Mouse (Mus musculus): ENCODE measurements at regions not wholly inside any gene's neighbourhood (a gene's known extent, or its start where the extent isn't known, plus 50 kb on each side); places are given as distances from the start of the nearest gene placed in this dataset.

GRCm38 (mm10) chr13:37290636-37291035 lies 54.4 kb upstream of the Ly86 start:
- ATAC-seq (replicated peaks; ENCODE audit: insufficient number of reproducible peaks, low FRiP score, low TSS enrichment, low read depth) (no peak), DNase-seq (ENCODE audit: low spot score) (no peak)
- Histone ChIP-seq H3K9ac (replicated peaks; ENCODE audit: low read length) (no peak overlapping the region), H3K9me3 (replicated peaks; ENCODE audit: control insufficient read depth, low read length) (no peaks in the 10 kb centered on the region), H3K27me3 (ENCODE audit: control insufficient read depth, insufficient read depth, low read length) (no peaks in the 10 kb centered on the region), H3K4me3 (ENCODE audit: low read depth, low read length) (no peak overlapping the region), H3K27ac (replicated peaks; ENCODE audit: low read depth, low read length) (no peak overlapping the region), H3K36me3 (replicated peaks; ENCODE audit: control insufficient read depth, insufficient read depth, low read depth, low read length) (no peaks in the 10 kb centered on the region), H3K4me1 (ENCODE audit: control insufficient read depth, insufficient read depth, low read length) (no peaks in the 10 kb centered on the region), H3K4me2 (ENCODE audit: low read depth, low read length) (no peak overlapping the region)
- WGBS = 48% methylated on average over 2 of the region's 2 CpGs

GRCm38 (mm10) chr13:37288993-37289392 lies 56.0 kb upstream of the Ly86 start:
- no peaks in the 10 kb centered on the region for H3K27me3 ChIP-seq (ENCODE audit: control insufficient read depth, insufficient read depth, low read length)
- no peak overlapping the region for H3K4me2 ChIP-seq (ENCODE audit: low read depth, low read length)
- DNase-seq (ENCODE audit: low spot score) = no peak
- no peaks in the 10 kb centered on the region for H3K36me3 ChIP-seq (replicated peaks; ENCODE audit: control insufficient read depth, insufficient read depth, low read depth, low read length)
- ATAC-seq (replicated peaks; ENCODE audit: insufficient number of reproducible peaks, low FRiP score, low TSS enrichment, low read depth) = no peak
- H3K27ac ChIP-seq (replicated peaks; ENCODE audit: low read depth, low read length) = no peak overlapping the region
- WGBS = 68% methylated on average over 1 of the region's 1 CpGs
- H3K9ac ChIP-seq (replicated peaks; ENCODE audit: low read length) = no peak overlapping the region
- H3K4me3 ChIP-seq (ENCODE audit: low read depth, low read length) = no peak overlapping the region
- H3K9me3 ChIP-seq (replicated peaks; ENCODE audit: control insufficient read depth, low read length) = no peaks in the 10 kb centered on the region
- H3K4me1 ChIP-seq (ENCODE audit: control insufficient read depth, insufficient read depth, low read length) = no peaks in the 10 kb centered on the region

- H3K27ac ChIP-seq (replicated peaks; ENCODE audit: low read depth, low read length) = no peak overlapping the region
- no peak for ATAC-seq (replicated peaks; ENCODE audit: insufficient number of reproducible peaks, low FRiP score, low TSS enrichment, low read depth)
- DNase-seq (ENCODE audit: low spot score) = no peak
- H3K9me3 ChIP-seq (replicated peaks; ENCODE audit: control insufficient read depth, low read length) = no peaks in the 10 kb centered on the region
- H3K27me3 ChIP-seq (ENCODE audit: control insufficient read depth, insufficient read depth, low read length) = no peaks in the 10 kb centered on the region
- no peak overlapping the region for H3K4me2 ChIP-seq (ENCODE audit: low read depth, low read length)
- H3K4me3 ChIP-seq (ENCODE audit: low read depth, low read length) = no peak overlapping the region
- H3K36me3 ChIP-seq (replicated peaks; ENCODE audit: control insufficient read depth, insufficient read depth, low read depth, low read length) = no peaks in the 10 kb centered on the region
- H3K4me1 ChIP-seq (ENCODE audit: control insufficient read depth, insufficient read depth, low read length) = no peaks in the 10 kb centered on the region
- no peak overlapping the region for H3K9ac ChIP-seq (replicated peaks; ENCODE audit: low read length)
- WGBS = 75% methylated on average over 5 of the region's 5 CpGs
Measured at GRCm38 (mm10) chr13:37282515-37282914, 62.5 kb upstream of the Ly86 start.

- Histone ChIP-seq H3K27me3 (ENCODE audit: control insufficient read depth, insufficient read depth, low read length) (no peaks in the 10 kb centered on the region), H3K27ac (replicated peaks; ENCODE audit: low read depth, low read length) (no peak overlapping the region), H3K9me3 (replicated peaks; ENCODE audit: control insufficient read depth, low read length) (no peaks in the 10 kb centered on the region), H3K9ac (replicated peaks; ENCODE audit: low read length) (no peak overlapping the region), H3K4me1 (ENCODE audit: control insufficient read depth, insufficient read depth, low read length) (no peaks in the 10 kb centered on the region), H3K4me3 (ENCODE audit: low read depth, low read length) (no peak overlapping the region), H3K4me2 (ENCODE audit: low read depth, low read length) (no peak overlapping the region), H3K36me3 (replicated peaks; ENCODE audit: control insufficient read depth, insufficient read depth, low read depth, low read length) (no peaks in the 10 kb centered on the region)
- DNase-seq (ENCODE audit: low spot score) = no peak
- no peak for ATAC-seq (replicated peaks; ENCODE audit: insufficient number of reproducible peaks, low FRiP score, low TSS enrichment, low read depth)
- 92% methylated on average over 8 of the region's 8 CpGs for WGBS
Measured at GRCm38 (mm10) chr13:37279078-37279789, 65.8 kb upstream of the Ly86 start.

- Histone ChIP-seq H3K9ac (replicated peaks; ENCODE audit: low read length) (no peak overlapping the region), H3K27me3 (ENCODE audit: control insufficient read depth, insufficient read depth, low read length) (no peaks in the 10 kb centered on the region), H3K4me1 (ENCODE audit: control insufficient read depth, insufficient read depth, low read length) (no peaks in the 10 kb centered on the region), H3K9me3 (replicated peaks; ENCODE audit: control insufficient read depth, low read length) (no peaks in the 10 kb centered on the region), H3K4me3 (ENCODE audit: low read depth, low read length) (no peak overlapping the region), H3K4me2 (ENCODE audit: low read depth, low read length) (no peak overlapping the region), H3K36me3 (replicated peaks; ENCODE audit: control insufficient read depth, insufficient read depth, low read depth, low read length) (no peaks in the 10 kb centered on the region), H3K27ac (replicated peaks; ENCODE audit: low read depth, low read length) (no peak overlapping the region)
- 75% methylated on average over 14 of the region's 14 CpGs for WGBS
- DNase-seq (ENCODE audit: low spot score) = no peak
- ATAC-seq (replicated peaks; ENCODE audit: insufficient number of reproducible peaks, low FRiP score, low TSS enrichment, low read depth) = no peak
Measured at GRCm38 (mm10) chr13:37249581-37250461, 95.2 kb upstream of the Ly86 start.

- no peak overlapping the region for H3K9ac ChIP-seq (replicated peaks; ENCODE audit: low read length)
- ATAC-seq (replicated peaks; ENCODE audit: insufficient number of reproducible peaks, low FRiP score, low TSS enrichment, low read depth) (no peak), DNase-seq (ENCODE audit: low spot score) (no peak)
- no peaks in the 10 kb centered on the region for H3K9me3 ChIP-seq (replicated peaks; ENCODE audit: control insufficient read depth, low read length)
- no peaks in the 10 kb centered on the region for H3K36me3 ChIP-seq (replicated peaks; ENCODE audit: control insufficient read depth, insufficient read depth, low read depth, low read length)
- 81% methylated on average over 1 of the region's 1 CpGs for WGBS
- no peak overlapping the region for H3K4me3 ChIP-seq (ENCODE audit: low read depth, low read length)
- no peak overlapping the region for H3K4me2 ChIP-seq (ENCODE audit: low read depth, low read length)
- no peaks in the 10 kb centered on the region for H3K27me3 ChIP-seq (ENCODE audit: control insufficient read depth, insufficient read depth, low read length)
- no peak overlapping the region for H3K27ac ChIP-seq (replicated peaks; ENCODE audit: low read depth, low read length)
- no peaks in the 10 kb centered on the region for H3K4me1 ChIP-seq (ENCODE audit: control insufficient read depth, insufficient read depth, low read length)
Measured at GRCm38 (mm10) chr13:37248741-37249140, 96.3 kb upstream of the Ly86 start.

GRCm38 (mm10) chr13:37240048-37240447 lies 105.0 kb upstream of the Ly86 start:
- DNase-seq (ENCODE audit: low spot score) (no peak), ATAC-seq (replicated peaks; ENCODE audit: insufficient number of reproducible peaks, low FRiP score, low TSS enrichment, low read depth) (no peak)
- no peaks in the 10 kb centered on the region for H3K36me3 ChIP-seq (replicated peaks; ENCODE audit: control insufficient read depth, insufficient read depth, low read depth, low read length)
- H3K27me3 ChIP-seq (ENCODE audit: control insufficient read depth, insufficient read depth, low read length) = no peaks in the 10 kb centered on the region
- WGBS = 89% methylated on average over 5 of the region's 5 CpGs
- H3K9me3 ChIP-seq (replicated peaks; ENCODE audit: control insufficient read depth, low read length) = no peaks in the 10 kb centered on the region
- H3K9ac ChIP-seq (replicated peaks; ENCODE audit: low read length) = no peak overlapping the region
- no peak overlapping the region for H3K4me3 ChIP-seq (ENCODE audit: low read depth, low read length)
- no peak overlapping the region for H3K4me2 ChIP-seq (ENCODE audit: low read depth, low read length)
- H3K27ac ChIP-seq (replicated peaks; ENCODE audit: low read depth, low read length) = no peak overlapping the region
- no peaks in the 10 kb centered on the region for H3K4me1 ChIP-seq (ENCODE audit: control insufficient read depth, insufficient read depth, low read length)

- H3K9me3 ChIP-seq (replicated peaks; ENCODE audit: control insufficient read depth, low read length) = no peaks in the 10 kb centered on the region
- H3K27ac ChIP-seq (replicated peaks; ENCODE audit: low read depth, low read length) = no peak overlapping the region
- WGBS = 87% methylated on average over 3 of the region's 3 CpGs
- no peak overlapping the region for H3K9ac ChIP-seq (replicated peaks; ENCODE audit: low read length)
- H3K36me3 ChIP-seq (replicated peaks; ENCODE audit: control insufficient read depth, insufficient read depth, low read depth, low read length) = no peaks in the 10 kb centered on the region
- ATAC-seq (replicated peaks; ENCODE audit: insufficient number of reproducible peaks, low FRiP score, low TSS enrichment, low read depth) = no peak
- H3K4me3 ChIP-seq (ENCODE audit: low read depth, low read length) = no peak overlapping the region
- H3K4me1 ChIP-seq (ENCODE audit: control insufficient read depth, insufficient read depth, low read length) = no peaks in the 10 kb centered on the region
- no peaks in the 10 kb centered on the region for H3K27me3 ChIP-seq (ENCODE audit: control insufficient read depth, insufficient read depth, low read length)
- no peak overlapping the region for H3K4me2 ChIP-seq (ENCODE audit: low read depth, low read length)
- DNase-seq (ENCODE audit: low spot score) = no peak
Measured at GRCm38 (mm10) chr13:37237285-37237684, 107.7 kb upstream of the Ly86 start.
